Mouse (Mus musculus): ENCODE data around the gene Slc12a3.
"Not testable (repeated sequence)": the region's sequence is repeated elsewhere in the genome, so short reads cannot be mapped to it uniquely, and the experiment has no call there.

The Slc12a3 gene

GRCm38 (mm10) chr8:94399361-94399953 is 70.5 kb downstream of the Slc12a3 start:
- no peak for DNase-seq (ENCODE audit: low read depth, low spot score)

- DNase-seq (ENCODE audit: low read depth, low spot score) = not testable (repeated sequence)
Measured at GRCm38 (mm10) chr8:94399957-94400356, 71.0 kb downstream of the Slc12a3 start.

GRCm38 (mm10) chr8:94408443-94409080 is 79.6 kb downstream of the Slc12a3 start:
- no peak for DNase-seq (ENCODE audit: low read depth, low spot score)

- no peak for DNase-seq (ENCODE audit: low read depth, low spot score)
Measured at GRCm38 (mm10) chr8:94409523-94409922, 80.5 kb downstream of the Slc12a3 start.

- DNase-seq (ENCODE audit: low read depth, low spot score) = no peak
Measured at GRCm38 (mm10) chr8:94412518-94412917, 83.5 kb downstream of the Slc12a3 start.

- no peak for DNase-seq (ENCODE audit: low read depth, low spot score)
Measured at GRCm38 (mm10) chr8:94413509-94413908, 84.5 kb downstream of the Slc12a3 start.

GRCm38 (mm10) chr8:94415218-94415617 is 86.2 kb downstream of the Slc12a3 start:
- DNase-seq (ENCODE audit: low read depth, low spot score) = no peak
